Mouse (Mus musculus): Measurements from ENCODE around the gene Serbp1.
A peak's percentile ranks its signal among the peaks of the same experiment; 100 is the strongest.

The Serbp1 gene

GRCm38 (mm10) chr6:67301230-67301629 is 63.3 kb downstream of the Serbp1 start:
- no peak for DNase-seq (ENCODE audit: low spot score in 2 of 2)

GRCm38 (mm10) chr6:67302471-67302870 is 64.5 kb downstream of the Serbp1 start:
- no peak for DNase-seq (ENCODE audit: low spot score in 2 of 2)

GRCm38 (mm10) chr6:67303210-67303609 is 65.2 kb downstream of the Serbp1 start:
- DNase-seq (ENCODE audit: low spot score in 2 of 2) = no peak

- DNase-seq (ENCODE audit: low spot score in 2 of 2) = no peak
Observed at GRCm38 (mm10) chr6:67308994-67309393, 71.0 kb downstream of the Serbp1 start.

GRCm38 (mm10) chr6:67309752-67310151 is 71.8 kb downstream of the Serbp1 start:
- DNase-seq (ENCODE audit: low spot score in 2 of 2) = no peak

- no peak for DNase-seq (ENCODE audit: low spot score in 2 of 2)
Observed at GRCm38 (mm10) chr6:67314697-67315096, 76.7 kb downstream of the Serbp1 start.

GRCm38 (mm10) chr6:67317068-67317467 is 79.1 kb downstream of the Serbp1 start:
- DNase-seq (ENCODE audit: low spot score in 2 of 2) = no peak

GRCm38 (mm10) chr6:67317827-67318338 is 79.9 kb downstream of the Serbp1 start:
- no peak for DNase-seq (ENCODE audit: low spot score in 2 of 2)

- DNase-seq (ENCODE audit: low spot score in 2 of 2) = peak; percentile 13 to 43
Observed at GRCm38 (mm10) chr6:67318451-67318850, 80.5 kb downstream of the Serbp1 start.

GRCm38 (mm10) chr6:67323788-67324187 is 85.8 kb downstream of the Serbp1 start:
- DNase-seq (ENCODE audit: low spot score in 2 of 2) = no peak

- no peak for DNase-seq (ENCODE audit: low spot score in 2 of 2)
Observed at GRCm38 (mm10) chr6:67337943-67338342, 100.0 kb downstream of the Serbp1 start.

- DNase-seq (ENCODE audit: low spot score in 2 of 2) = no peak
Observed at GRCm38 (mm10) chr6:67339494-67339893, 101.5 kb downstream of the Serbp1 start.
